In genomic region chr6:88840791-88841513, GRCm38 (mm10) we compare ENCODE assay signal across 7 mouse cellular contexts. TPM values are rescaled to one million over a fixed set of nuclear protein-coding genes. Genes with fewer than 3 reads are reported as not detected.
A peak's percentile ranks its signal among the peaks of the same experiment; 100 is the strongest.
DNase-seq lines count a peak whose midpoint lies in the region; ATAC-seq and TF ChIP-seq lines count a peak whose summit lies in the region.

No protein-coding gene starts in this region.

- H3K9me3 ChIP-seq in intestine, embryonic 16.5 days (ENCODE audit: control insufficient read depth, low read length): no peaks in the 10 kb centered on the region

- H3K27me3 ChIP-seq in intestine, embryonic 16.5 days (replicated peaks; ENCODE audit: control insufficient read depth, insufficient read depth, low read length): no peaks in the 10 kb centered on the region

- no peak for DNase-seq in lung, adult 2 months
- DNase-seq in lung, postnatal 14 days: no peak
- DNase-seq in urinary bladder, postnatal 4 days (ENCODE audit: low spot score in 2 of 2): no peak
- DNase-seq in ovary, postnatal 36 days (ENCODE audit: low spot score): no peak

- H3K4me1 ChIP-seq in lung, adult 2 months (ENCODE audit: control insufficient read depth, insufficient read depth, low read length): peaks cover 5% of the 10 kb centered on the region
- H3K4me1 ChIP-seq in embryonic fibroblast, embryonic 13.5 days (ENCODE audit: control insufficient read depth, insufficient read depth, low read length): no peaks in the 10 kb centered on the region
- H3K4me1 ChIP-seq in intestine, embryonic 16.5 days (ENCODE audit: control insufficient read depth, insufficient read depth, low read length): peaks cover 15% of the 10 kb centered on the region
- peaks cover 26% of the 10 kb centered on the region for H3K4me1 ChIP-seq in olfactory bulb, adult 2 months (ENCODE audit: control insufficient read depth, insufficient read depth, low read length)

- H3K4me3 ChIP-seq in lung, adult 2 months (replicated peaks; ENCODE audit: extremely low read depth, low read depth, low read length): peak overlapping the region; percentile 94
- H3K4me3 ChIP-seq in embryonic fibroblast, embryonic 13.5 days (ENCODE audit: insufficient read depth, low read length): peak overlapping the region; percentile 83
- peak overlapping the region; percentile 79 for H3K4me3 ChIP-seq in intestine, embryonic 16.5 days (ENCODE audit: low read length)
- peak overlapping the region; percentile 85 for H3K4me3 ChIP-seq in olfactory bulb, adult 2 months (ENCODE audit: insufficient read depth, low read depth, low read length)

- no peak for TF ChIP-seq CTCF in lung, adult 2 months (IDR thresholded peaks at IDR 0.05; ENCODE audit: insufficient read depth, low read length)
- no peak for TF ChIP-seq CTCF in embryonic fibroblast, embryonic 13.5 days (IDR thresholded peaks at IDR 0.05; ENCODE audit: borderline replicate concordance, insufficient read depth, low read length)
- TF ChIP-seq CTCF in olfactory bulb, adult 2 months (IDR thresholded peaks at IDR 0.05; ENCODE audit: insufficient read depth, low read depth, low read length): no peak

- H3K36me3 ChIP-seq in intestine, embryonic 16.5 days (ENCODE audit: control insufficient read depth, insufficient read depth, low read length): peaks cover 5% of the 10 kb centered on the region; the same call in 1 of the 2 replicates

- peak overlapping the region; percentile 91 for H3K9ac ChIP-seq in intestine, embryonic 16.5 days (ENCODE audit: low read depth, low read length)

- TF ChIP-seq POLR2A in lung, adult 2 months (IDR thresholded peaks at IDR 0.05; ENCODE audit: borderline replicate concordance, extremely low read depth, low read depth, low read length): no peak
- no peak for TF ChIP-seq POLR2A in embryonic fibroblast, embryonic 13.5 days (IDR thresholded peaks at IDR 0.05; ENCODE audit: low read depth, low read length)
- no peak for TF ChIP-seq POLR2A in olfactory bulb, adult 2 months (IDR thresholded peaks at IDR 0.05; ENCODE audit: insufficient read depth, low read depth, low read length)

- WGBS in lung, adult 2 months: 47% methylated on average over 9 of the region's 9 CpGs
- 53% methylated on average over 9 of the region's 9 CpGs for WGBS in intestine, embryonic 16.5 days
- 51% methylated on average over 9 of the region's 9 CpGs for WGBS in olfactory bulb, adult 2 months

- 0 out of 2 replicates have a peak overlapping the region, but pooled peaks have one; percentile 21 for H3K27ac ChIP-seq in embryonic fibroblast, embryonic 13.5 days (ENCODE audit: insufficient read depth, low read length)
- peak overlapping the region; percentile 80 for H3K27ac ChIP-seq in intestine, embryonic 16.5 days (ENCODE audit: low read length)
- peak overlapping the region; percentile 56 for H3K27ac ChIP-seq in olfactory bulb, adult 2 months (ENCODE audit: insufficient read depth, low read depth, low read length)

- ATAC-seq in intestine, embryonic 16.5 days: no peak

- peak overlapping the region; percentile 77 for H3K4me2 ChIP-seq in intestine, embryonic 16.5 days (ENCODE audit: low read depth, low read length)

RNA-seq across cellular contexts. Expression of gene Abtb1, which starts 0.8 kb away (rescaled TPM):
- polyA plus RNA-seq in lung, adult 2 months (2012; rRNA removed): 80.0 and 90.8 TPM in 2 replicates
- polyA plus RNA-seq in embryonic fibroblast, embryonic 13.5 days (2011; ENCODE audit: insufficient read length, low read depth, missing spikeins): 4.9 and 5.3 TPM in 2 replicates
- 26.6 and 29.2 TPM in 2 replicates for polyA plus RNA-seq in intestine, embryonic 16.5 days (2015; fragmentation: Nextera tagmentation; extraction: Ambion mirVana)
- polyA plus RNA-seq in olfactory bulb, adult 2 months (2012; ENCODE audit: insufficient read depth, insufficient read length, low replicate concordance, missing spikeins): not detected in 2 replicates

RNA-seq across cellular contexts. Expression of gene Podxl2, which starts 33.9 kb away (rescaled TPM):
- polyA plus RNA-seq in lung, adult 2 months (2012; rRNA removed): 35.8 and 51.4 TPM in 2 replicates
- 9.3 and 13.9 TPM in 2 replicates for polyA plus RNA-seq in embryonic fibroblast, embryonic 13.5 days (2011; ENCODE audit: insufficient read length, low read depth, missing spikeins)
- 32.0 and 35.6 TPM in 2 replicates for polyA plus RNA-seq in intestine, embryonic 16.5 days (2015; fragmentation: Nextera tagmentation; extraction: Ambion mirVana)
- polyA plus RNA-seq in olfactory bulb, adult 2 months (2012; ENCODE audit: insufficient read depth, insufficient read length, low replicate concordance, missing spikeins): 321 TPM in 1 of 2 replicates, not detected in the other

RNA-seq across cellular contexts. Expression of gene Mcm2, which starts 57.6 kb away (rescaled TPM):
- 11.1 and 12.6 TPM in 2 replicates for polyA plus RNA-seq in lung, adult 2 months (2012; rRNA removed)
- 31.6 and 42.3 TPM in 2 replicates for polyA plus RNA-seq in embryonic fibroblast, embryonic 13.5 days (2011; ENCODE audit: insufficient read length, low read depth, missing spikeins)
- polyA plus RNA-seq in intestine, embryonic 16.5 days (2015; fragmentation: Nextera tagmentation; extraction: Ambion mirVana): 90.1 and 101 TPM in 2 replicates
- not detected in 2 replicates for polyA plus RNA-seq in olfactory bulb, adult 2 months (2012; ENCODE audit: insufficient read depth, insufficient read length, low replicate concordance, missing spikeins)

Comparison
In these comparisons a context has a peak if more than half of its experiments do, and no peak if none do; other contexts are left out.
1. H3K27ac ChIP-seq: peak in every context shown above with its lines; median percentile 80 in intestine, embryonic 16.5 days; 56 in olfactory bulb, adult 2 months; 21 in embryonic fibroblast, embryonic 13.5 days.